Mouse (Mus musculus) cerebellum, adult 11-12 months (tissue): ENCODE measurements around the gene Nfam1.

Experiments used
- DNase-seq: peaks from one replicate; pipeline ENCODE4 v3.0.0; 2022

The Nfam1 gene

DNA sequence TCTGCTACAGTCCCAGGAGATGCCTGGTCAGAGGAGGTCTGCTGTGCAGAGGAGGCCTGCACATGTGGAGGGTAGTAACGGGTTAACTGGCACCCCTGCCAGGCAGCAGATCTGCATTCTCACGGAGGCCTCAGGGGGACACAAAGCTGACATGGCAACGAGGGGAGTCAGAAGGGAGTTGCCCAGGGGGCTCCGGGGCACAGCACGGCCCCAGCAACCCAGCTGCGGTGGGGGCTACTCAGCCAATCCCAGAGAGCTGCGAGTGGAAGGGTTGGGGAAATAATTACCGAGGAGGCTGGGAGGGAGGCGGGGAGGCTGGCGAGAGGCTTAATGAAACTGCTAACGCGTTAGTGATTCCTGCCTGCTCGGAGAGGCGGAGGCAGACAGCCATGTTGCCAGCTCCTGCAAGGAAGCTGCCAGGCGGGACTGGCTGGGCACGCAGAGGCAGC is 74.8 kb downstream of the Nfam1 start:
- DNase-seq: no peak

GRCm38 (mm10) chr15:82956721-82957120 is 76.4 kb downstream of the Nfam1 start:
- DNase-seq: no peak

GRCm38 (mm10) chr15:82956310-82956709 is 76.8 kb downstream of the Nfam1 start:
- no peak for DNase-seq

DNA sequence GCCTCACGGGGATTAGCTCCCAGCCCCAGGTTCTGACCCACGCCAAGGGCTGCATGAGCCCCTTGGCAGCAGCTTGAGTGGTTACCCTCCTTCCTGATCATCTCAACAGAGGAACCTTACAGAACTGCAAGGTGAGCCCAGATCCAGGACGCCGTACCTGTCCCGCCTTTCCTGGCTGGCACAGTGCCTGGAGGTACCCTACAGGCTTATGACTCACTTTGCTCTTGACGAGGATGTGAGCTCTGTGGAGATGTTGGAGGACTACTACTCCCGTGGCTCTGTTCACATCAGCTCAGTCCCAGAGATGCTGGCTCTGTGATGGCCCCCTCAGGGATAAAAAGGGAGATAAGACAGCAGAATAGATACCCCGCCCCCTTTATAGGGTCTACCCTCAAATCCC is 77.8 kb downstream of the Nfam1 start:
- DNase-seq: no peak

DNA sequence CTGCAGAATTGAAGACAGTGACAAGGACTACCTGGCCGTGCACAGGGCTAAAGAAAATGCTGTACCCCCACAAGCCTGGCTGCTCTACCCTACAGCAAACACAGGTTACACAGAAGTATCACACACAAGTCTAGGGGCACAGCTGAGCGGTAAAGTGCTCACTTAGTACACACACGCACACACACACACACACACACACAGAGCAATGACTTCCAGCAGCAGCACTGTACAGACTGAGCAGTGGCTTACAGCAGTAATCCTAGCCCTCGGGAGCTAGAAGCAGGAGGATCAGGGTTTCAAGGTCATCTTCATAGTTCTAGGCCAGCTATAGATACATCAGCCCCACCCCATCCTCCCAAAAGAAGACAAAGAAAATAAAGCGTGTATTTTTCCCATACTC is 79.1 kb downstream of the Nfam1 start:
- DNase-seq: no peak

DNA sequence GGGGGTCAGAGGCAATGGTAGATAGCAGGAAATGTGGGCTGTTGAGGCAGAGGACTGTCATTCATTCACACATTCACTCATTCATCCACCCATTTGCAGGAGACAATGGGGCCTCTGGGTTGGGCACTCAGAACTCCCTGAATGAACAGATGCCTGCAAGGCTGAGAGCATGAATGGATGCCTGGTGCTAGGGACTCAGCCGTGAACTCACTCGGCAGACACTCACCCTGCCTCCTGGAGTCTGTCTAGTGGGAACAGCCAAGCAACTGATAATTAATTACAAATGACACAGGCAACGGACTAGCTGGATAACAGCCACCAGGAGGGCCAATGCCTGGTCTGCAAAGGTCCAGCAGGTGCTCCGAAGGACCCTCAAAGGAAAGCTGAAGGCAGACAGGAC is 80.0 kb downstream of the Nfam1 start:
- no peak for DNase-seq

- DNase-seq: no peak
Measured at GRCm38 (mm10) chr15:82952292-82952705, 80.8 kb downstream of the Nfam1 start.

- no peak for DNase-seq
Measured at GRCm38 (mm10) chr15:82950246-82950645, 82.9 kb downstream of the Nfam1 start.

- DNase-seq: peak; percentile 86
Measured at GRCm38 (mm10) chr15:82947431-82947830, 85.7 kb downstream of the Nfam1 start.

DNA sequence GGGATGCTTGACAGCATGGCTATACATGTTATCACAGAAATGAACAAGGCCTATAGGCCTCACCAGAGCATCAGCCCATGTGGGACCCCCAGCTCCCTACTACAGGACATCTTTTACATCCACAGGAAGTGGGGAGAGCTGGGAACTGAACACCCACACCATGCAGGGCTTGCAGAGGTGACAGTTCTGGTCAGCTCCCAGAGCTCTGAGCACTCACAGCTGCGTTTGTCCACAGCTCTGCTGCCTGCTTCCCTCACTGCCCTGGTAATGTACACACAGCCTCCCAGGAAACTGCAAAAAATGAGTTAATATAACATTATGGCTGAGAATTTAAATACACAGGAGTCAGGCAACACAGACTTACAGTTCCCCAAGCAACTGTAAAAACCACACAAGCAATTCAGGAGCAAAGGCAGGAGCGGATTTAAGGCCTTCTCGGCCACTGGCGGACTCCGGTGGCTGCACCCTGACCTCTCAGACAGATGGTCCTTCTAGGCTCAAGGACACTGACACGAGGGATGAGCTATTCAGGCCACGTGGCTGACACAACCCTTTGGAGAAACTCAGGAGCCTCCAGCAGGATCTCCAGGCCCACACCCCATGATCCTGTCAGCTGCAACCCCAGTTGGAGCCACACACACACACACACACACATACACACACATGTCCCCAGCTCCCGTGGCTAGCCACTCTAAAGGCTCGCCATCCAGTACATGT is 88.5 kb downstream of the Nfam1 start:
- DNase-seq: no peak
